Mouse (Mus musculus) cortical plate, adult 2 months (tissue): ENCODE results near the gene Gfod1. TPM values are rescaled to one million over a fixed set of nuclear protein-coding genes. Genes with fewer than 3 reads are reported as not detected.

Source experiments
- H3K27ac ChIP-seq: fragments of 200-500 bp; 2 replicates; pipeline ENCODE4 v1.5.1; 2012; ENCODE audit warnings: low read length, control low read depth, inconsistent platforms; ENCODE audit not compliant: insufficient read depth
- H3K4me1 ChIP-seq: fragments of 200-500 bp; 2 replicates; pipeline ENCODE4 v1.6.1; 2011; ENCODE audit warnings: low read length; ENCODE audit not compliant: control insufficient read depth, insufficient read depth
- H3K4me3 ChIP-seq: fragments of 200-500 bp; 2 replicates; pipeline ENCODE4 v1.5.1; 2011; ENCODE audit warnings: mild to moderate bottlenecking, low read length, control low read depth; ENCODE audit not compliant: insufficient read depth
- CTCF ChIP-seq: fragments of 200-500 bp; IDR thresholded peaks from 2 replicates; pipeline ENCODE4 v1.5.1; 2011; ENCODE audit warnings: mild to moderate bottlenecking, control low read depth, low read length; ENCODE audit not compliant: insufficient read depth; ENCODE audit errors: extremely low read depth
- POLR2A ChIP-seq: fragments of 200-500 bp; IDR thresholded peaks from 2 replicates; pipeline ENCODE4 v1.6.1; 2011; ENCODE audit warnings: mild to moderate bottlenecking, low read length, control low read depth; ENCODE audit not compliant: insufficient read depth; ENCODE audit errors: extremely low read depth
- polyA plus RNA-seq: library from polyadenylated mRNA; depleted of rRNA; stranded (reverse); fragments of >200 nt; gene quantifications from 2 replicates; pipeline ENCODE4 v1.2.3, GENCODE M21; 2012

The Gfod1 gene
- polyA plus RNA-seq, 1 experiment = 39.7 TPM

- 0 out of 2 replicates have a peak overlapping the region, but pooled peaks have one; percentile 20 for H3K27ac ChIP-seq
- TF ChIP-seq POLR2A = no peak
- no peak for TF ChIP-seq CTCF
Observed at GRCm38 (mm10) chr13:43241069-43241468, 62.9 kb downstream of the Gfod1 start.

GRCm38 (mm10) chr13:43239790-43240216 is 64.2 kb downstream of the Gfod1 start:
- TF ChIP-seq CTCF = no peak
- TF ChIP-seq POLR2A = no peak
- peaks cover 23% of the 10 kb centered on the region for H3K4me1 ChIP-seq
- H3K4me3 ChIP-seq = no peak overlapping the region
- H3K27ac ChIP-seq = peak overlapping the region; percentile 57; the same call in 1 of the 2 replicates

More at GRCm38 (mm10) chr13:43241069-43241468, 62.9 kb downstream of the Gfod1 start:
- Histone ChIP-seq H3K4me1 (peaks cover 17% of the 10 kb centered on the region), H3K4me3 (no peak overlapping the region)

GRCm38 (mm10) chr13:43236630-43237029 is 67.3 kb downstream of the Gfod1 start:
- Histone ChIP-seq H3K4me3 (no peak overlapping the region), H3K4me1 (peaks cover 20% of the 10 kb centered on the region), H3K27ac (0 out of 2 replicates have a peak overlapping the region, but pooled peaks have one; percentile 4)
- TF ChIP-seq POLR2A (no peak), CTCF (no peak)

GRCm38 (mm10) chr13:43235982-43236381 is 68.0 kb downstream of the Gfod1 start:
- no peak for TF ChIP-seq POLR2A
- no peak for TF ChIP-seq CTCF
- Histone ChIP-seq H3K4me1 (peaks cover 24% of the 10 kb centered on the region), H3K27ac (peak overlapping the region; percentile 76; the same call in 1 of the 2 replicates), H3K4me3 (no peak overlapping the region)

GRCm38 (mm10) chr13:43235586-43235910 is 68.4 kb downstream of the Gfod1 start:
- TF ChIP-seq POLR2A (no peak), CTCF (no peak)
- H3K4me1 ChIP-seq = peaks cover 27% of the 10 kb centered on the region
- H3K27ac ChIP-seq = peak overlapping the region; percentile 76; the same call in 1 of the 2 replicates
- H3K4me3 ChIP-seq = no peak overlapping the region

GRCm38 (mm10) chr13:43234869-43235585 is 68.9 kb downstream of the Gfod1 start:
- Histone ChIP-seq H3K4me1 (peaks cover 28% of the 10 kb centered on the region), H3K4me3 (no peak overlapping the region), H3K27ac (peak overlapping the region; percentile 62)
- TF ChIP-seq POLR2A = no peak
- 0 out of 2 replicates have a peak, but pooled peaks have one; percentile 15 for TF ChIP-seq CTCF

- H3K4me1 ChIP-seq = peaks cover 30% of the 10 kb centered on the region
- H3K27ac ChIP-seq = no peak overlapping the region
- no peak for TF ChIP-seq CTCF
- H3K4me3 ChIP-seq = no peak overlapping the region
Observed at GRCm38 (mm10) chr13:43233331-43233730, 70.6 kb downstream of the Gfod1 start.

GRCm38 (mm10) chr13:43231965-43232860 is 71.8 kb downstream of the Gfod1 start:
- peaks cover 30% of the 10 kb centered on the region for H3K4me1 ChIP-seq
- H3K27ac ChIP-seq = peak overlapping the region; percentile 95
- TF ChIP-seq CTCF (no peak), POLR2A (no peak)
- H3K4me3 ChIP-seq = no peak overlapping the region

- H3K27ac ChIP-seq = peak overlapping the region; percentile 95
- peaks cover 29% of the 10 kb centered on the region for H3K4me1 ChIP-seq
- TF ChIP-seq POLR2A (no peak), CTCF (no peak)
- H3K4me3 ChIP-seq = no peak overlapping the region
Observed at GRCm38 (mm10) chr13:43230842-43231241, 73.1 kb downstream of the Gfod1 start.
